Mouse (Mus musculus) intestine, postnatal 0 days (tissue): ENCODE data around the gene Rab3a. TPM values are rescaled to one million over a fixed set of nuclear protein-coding genes. Genes with fewer than 3 reads are reported as not detected.

Source experiments
- ATAC-seq: fragments of 200-750 bp; cut with Nextera tagmentation; 2 replicates; pipeline ENCODE4 v1.8.0; 2017; ENCODE audit warnings: mild to moderate bottlenecking, moderate TSS enrichment, moderate library complexity
- H3K27ac ChIP-seq: fragments of 300-500 bp; sonication (generic); 2 replicates; pipeline ENCODE4 v1.5.1; 2014; ENCODE audit warnings: mild to moderate bottlenecking, low read depth, low read length, moderate library complexity
- H3K27me3 ChIP-seq: fragments of 300-500 bp; sonication (generic); replicated peaks from 2 replicates; pipeline ENCODE4 v1.6.1; 2014; ENCODE audit warnings: low read length, mixed read lengths; ENCODE audit not compliant: control insufficient read depth, insufficient read depth
- H3K36me3 ChIP-seq: fragments of 300-500 bp; sonication (generic); 2 replicates; pipeline ENCODE4 v1.6.1; 2014; ENCODE audit warnings: mild to moderate bottlenecking, moderate library complexity; ENCODE audit not compliant: control insufficient read depth, insufficient read depth
- H3K4me1 ChIP-seq: fragments of 300-500 bp; sonication (generic); replicated peaks from 2 replicates; pipeline ENCODE4 v1.6.1; 2014; ENCODE audit warnings: antibody characterized with exemption, low read length, mixed read lengths; ENCODE audit not compliant: control insufficient read depth, insufficient read depth
- H3K4me2 ChIP-seq: fragments of 300-500 bp; sonication (generic); replicated peaks from 2 replicates; pipeline ENCODE4 v1.6.1; 2014; ENCODE audit warnings: low read depth, mild to moderate bottlenecking, moderate library complexity
- H3K4me3 ChIP-seq: fragments of 300-500 bp; sonication (generic); 2 replicates; pipeline ENCODE4 v1.5.1; 2014; ENCODE audit warnings: low read depth, low read length
- H3K9ac ChIP-seq: fragments of 300-500 bp; sonication (generic); 2 replicates; pipeline ENCODE4 v1.6.1; 2014; ENCODE audit warnings: mild to moderate bottlenecking, low read depth, low read length
- H3K9me3 ChIP-seq: fragments of 300-500 bp; sonication (generic); 2 replicates; pipeline ENCODE4 v1.6.1; 2016; ENCODE audit warnings: mixed run types; ENCODE audit not compliant: control insufficient read depth
- CTCF ChIP-seq: sonication (generic); IDR thresholded peaks from 2 replicates; pipeline ENCODE4 v1.5.1; 2016; ENCODE audit warnings: low read depth, mild to moderate bottlenecking, control low read depth, antibody characterized with exemption, moderate library complexity
- WGBS: fragments of 180-500 bp; shearing (Covaris S2); extraction: QIAGEN DNeasy Blood & Tissue Kit; methylation state at CpG from one replicate; pipeline ENCODE4 v1.1.7; 2014; 5-methylcytosine and 5-hydroxymethylcytosine counted together
- polyA plus RNA-seq: library from polyadenylated mRNA; unstranded; fragments of >200 nt; fragmentation: Nextera tagmentation; extraction: Ambion mirVana; gene quantifications from 2 replicates; pipeline ENCODE4 v1.2.1, GENCODE M21; 2015

The Rab3a gene
- polyA plus RNA-seq, 1 experiment from 2014 or later, result 18.8 TPM

DNA sequence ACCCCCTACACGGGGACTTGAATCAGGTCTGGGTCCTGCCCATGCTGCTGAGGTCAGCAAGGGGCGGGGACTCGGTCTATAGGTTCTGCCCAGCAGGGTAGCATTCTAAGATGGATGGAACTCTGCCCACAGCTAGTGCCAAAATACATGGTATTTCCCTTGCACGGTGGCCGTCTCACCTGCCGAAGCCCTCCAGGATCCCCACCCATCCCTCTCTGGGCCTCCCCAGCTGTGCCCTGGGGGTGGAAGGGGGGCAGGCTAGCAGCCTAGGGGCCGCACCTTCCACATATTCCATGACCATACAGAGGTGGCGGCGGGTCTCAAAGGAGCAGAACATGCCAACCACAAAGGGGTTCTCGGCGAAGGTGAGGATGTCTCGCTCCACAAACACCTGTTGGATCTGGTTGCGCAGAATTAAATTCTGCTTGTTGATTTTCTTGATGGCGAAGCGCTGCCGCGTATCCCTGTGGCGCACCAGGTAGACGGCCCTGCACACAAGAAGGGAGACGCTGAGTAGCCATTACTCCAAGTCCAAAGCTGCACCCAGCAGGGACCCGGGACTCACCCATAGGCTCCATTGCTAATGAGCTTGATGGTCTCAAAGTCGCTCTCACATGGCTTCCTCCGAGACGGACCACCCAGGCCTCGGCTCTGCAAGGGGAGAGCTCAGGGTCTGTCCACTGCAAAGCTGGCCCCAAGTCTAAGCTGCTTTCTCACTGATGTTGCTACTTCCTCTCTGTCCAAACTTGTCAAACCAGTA lies 32.0 kb downstream of the Rab3a start:
- no peak for TF ChIP-seq CTCF
- Histone ChIP-seq H3K36me3 (peaks cover 67% of the 10 kb centered on the region), H3K4me2 (no peak overlapping the region), H3K4me1 (peaks cover 5% of the 10 kb centered on the region; the same call in 1 of the 2 replicates), H3K4me3 (no peak overlapping the region), H3K9me3 (no peaks in the 10 kb centered on the region), H3K9ac (no peak overlapping the region), H3K27ac (no peak overlapping the region), H3K27me3 (no peaks in the 10 kb centered on the region)
- WGBS, result 91% methylated on average over 25 of the region's 25 CpGs
- ATAC-seq, result no peak

DNA sequence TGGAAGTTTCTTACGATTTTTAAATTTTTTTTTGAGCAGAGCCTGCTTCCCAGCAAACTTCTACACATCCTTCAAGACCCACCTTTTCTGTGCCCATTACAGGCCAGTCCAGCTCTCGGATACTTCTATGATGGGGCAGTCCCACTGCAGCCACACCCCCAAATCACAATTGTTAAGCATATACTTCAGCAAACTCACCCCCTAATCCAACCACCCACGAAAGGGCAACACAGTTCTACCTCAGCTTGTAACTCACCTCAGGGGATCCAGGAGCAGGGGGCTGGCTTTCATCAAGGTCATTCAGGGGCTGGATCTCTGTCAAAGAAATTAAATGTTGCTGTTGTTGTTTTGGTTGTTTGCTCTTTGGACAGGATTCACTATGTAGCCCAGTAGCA lies 32.6 kb downstream of the Rab3a start:
- Histone ChIP-seq H3K36me3 (peaks cover 61% of the 10 kb centered on the region), H3K27me3 (no peaks in the 10 kb centered on the region), H3K9ac (no peak overlapping the region), H3K27ac (no peak overlapping the region), H3K9me3 (no peaks in the 10 kb centered on the region), H3K4me3 (no peak overlapping the region), H3K4me1 (peaks cover 10% of the 10 kb centered on the region; the same call in 1 of the 2 replicates), H3K4me2 (no peak overlapping the region)
- 83% methylated on average over 3 of the region's 3 CpGs for WGBS
- TF ChIP-seq CTCF, result no peak
- ATAC-seq, result no peak

DNA sequence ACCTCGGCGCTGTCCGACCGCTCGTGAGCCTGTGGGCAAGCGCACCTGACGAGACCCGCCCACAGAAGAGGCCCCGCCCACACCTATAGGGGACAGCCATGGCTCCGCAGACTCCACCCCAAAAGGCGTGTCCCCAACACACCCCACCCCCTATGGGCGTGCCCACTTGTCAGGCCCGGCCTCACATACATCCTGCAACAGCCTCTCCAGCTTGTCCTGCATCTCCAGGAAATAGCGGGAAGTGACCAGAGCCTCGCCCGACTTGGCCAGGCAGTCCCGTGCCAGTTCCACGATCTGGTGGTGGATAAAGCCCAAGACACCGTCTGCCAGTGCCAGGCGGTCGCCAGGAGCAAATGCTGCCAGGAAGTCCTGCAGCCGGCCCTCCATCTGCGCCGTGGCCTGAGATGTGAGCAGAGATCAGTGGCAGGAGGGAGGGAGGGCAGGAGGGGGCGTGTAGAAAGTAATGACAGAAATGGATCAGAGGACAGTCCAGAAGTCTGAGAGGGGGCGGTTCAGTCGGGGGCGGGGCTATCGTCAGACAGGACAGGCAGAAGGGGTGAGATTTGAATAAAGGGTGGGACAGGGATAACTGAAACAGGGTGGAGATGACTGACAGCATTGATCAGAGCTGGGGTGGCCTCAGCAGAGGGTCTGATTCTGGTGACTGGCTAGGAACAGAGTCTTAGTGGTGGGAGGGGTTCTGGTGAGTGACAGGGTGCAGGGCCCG lies 33.6 kb downstream of the Rab3a start:
- Histone ChIP-seq H3K9ac (no peak overlapping the region), H3K36me3 (peaks cover 57% of the 10 kb centered on the region)
- 32% methylated on average over 30 of the region's 30 CpGs for WGBS

DNA sequence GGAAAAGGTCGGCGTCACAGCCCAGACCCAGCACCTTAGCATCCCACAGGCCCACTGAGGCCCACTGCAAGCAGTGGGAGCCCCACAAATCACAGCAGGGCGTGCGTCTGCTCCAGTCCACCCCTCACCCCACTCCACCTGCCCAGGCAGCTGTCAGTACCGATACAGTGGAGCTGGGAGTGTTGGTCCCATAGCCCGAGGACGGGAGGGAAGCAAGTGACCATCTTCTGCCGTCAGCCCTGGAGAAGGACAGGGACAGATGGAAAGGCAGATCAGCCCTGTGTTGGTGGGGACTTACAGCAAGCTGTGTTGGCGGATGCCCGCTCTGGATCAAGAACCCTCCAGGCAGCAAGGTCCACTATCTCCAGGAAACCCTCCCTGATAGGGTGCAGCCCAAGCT lies 34.6 kb downstream of the Rab3a start:
- WGBS, result 90% methylated on average over 10 of the region's 10 CpGs

More for the DNA sequence above, 33.6 kb downstream of the Rab3a start:
- TF ChIP-seq CTCF, result no peak
- Histone ChIP-seq H3K4me1 (peaks cover 10% of the 10 kb centered on the region; the same call in 1 of the 2 replicates), H3K27ac (no peak overlapping the region), H3K27me3 (no peaks in the 10 kb centered on the region), H3K4me3 (no peak overlapping the region), H3K9me3 (no peaks in the 10 kb centered on the region), H3K4me2 (peak overlapping the region; percentile 33)
- ATAC-seq, result peak; percentile 46

DNA sequence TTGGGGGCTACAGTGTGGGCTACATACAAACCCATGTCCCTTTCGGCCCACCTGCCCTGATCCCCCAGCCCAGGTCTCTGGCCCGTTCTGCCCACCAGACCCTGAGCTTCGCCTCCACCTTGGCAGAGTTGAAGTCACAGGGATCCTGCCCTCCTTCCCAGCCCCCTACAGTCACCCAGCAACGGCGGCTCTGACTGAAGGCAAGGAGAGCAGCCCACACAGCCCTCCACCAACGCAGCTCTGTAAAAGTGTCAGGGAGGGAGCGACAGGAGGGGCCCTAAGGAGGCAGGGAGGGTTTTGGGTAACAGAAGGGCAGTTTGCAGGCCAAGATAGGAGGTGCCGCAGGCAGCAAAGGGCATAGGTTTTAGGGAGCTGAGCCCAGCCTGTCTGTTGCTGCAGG lies 36.4 kb downstream of the Rab3a start:
- TF ChIP-seq CTCF, result no peak
- 46% methylated on average over 8 of the region's 8 CpGs for WGBS
- ATAC-seq, result no peak
- Histone ChIP-seq H3K27me3 (no peaks in the 10 kb centered on the region), H3K36me3 (peaks cover 31% of the 10 kb centered on the region), H3K4me2 (peak overlapping the region; percentile 67), H3K4me1 (peaks cover 10% of the 10 kb centered on the region; the same call in 1 of the 2 replicates), H3K9me3 (no peaks in the 10 kb centered on the region), H3K4me3 (no peak overlapping the region; the same call in 1 of the 2 replicates), H3K27ac (no peak overlapping the region), H3K9ac (peak overlapping the region; percentile 58; the same call in 1 of the 2 replicates)

More for the DNA sequence above, 34.6 kb downstream of the Rab3a start:
- no peak for ATAC-seq
- Histone ChIP-seq H3K4me2 (no peak overlapping the region), H3K4me3 (no peak overlapping the region), H3K9ac (no peak overlapping the region), H3K27ac (no peak overlapping the region), H3K36me3 (peaks cover 48% of the 10 kb centered on the region), H3K27me3 (no peaks in the 10 kb centered on the region), H3K4me1 (peaks cover 10% of the 10 kb centered on the region; the same call in 1 of the 2 replicates), H3K9me3 (no peaks in the 10 kb centered on the region)
- no peak for TF ChIP-seq CTCF

DNA sequence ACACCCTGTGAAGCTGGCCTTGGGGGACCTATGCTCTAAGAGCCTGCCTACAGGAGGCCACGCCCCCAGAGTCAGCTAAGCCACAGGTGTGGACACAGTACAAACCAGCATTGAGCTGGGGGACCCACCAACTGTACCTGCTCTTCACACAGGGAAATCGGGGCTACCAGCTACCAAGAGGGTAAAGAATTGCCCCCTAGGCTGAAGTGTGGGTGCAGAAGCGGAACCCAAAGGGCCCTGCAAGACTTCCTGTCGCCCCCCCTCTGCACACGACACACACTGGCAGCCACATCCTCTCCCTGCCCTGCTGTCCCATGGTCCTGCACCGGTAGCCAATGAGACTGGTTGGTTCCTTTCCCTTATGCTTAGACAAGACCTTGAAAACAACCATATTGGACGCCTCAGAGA lies 36.8 kb downstream of the Rab3a start:
- peaks cover 11% of the 10 kb centered on the region for H3K4me1 ChIP-seq
- H3K4me3 ChIP-seq, result peak overlapping the region; percentile 45
- H3K9ac ChIP-seq, result peak overlapping the region; percentile 58; the same call in 1 of the 2 replicates
- TF ChIP-seq CTCF, result no peak
- no peak overlapping the region for H3K27ac ChIP-seq
- no peaks in the 10 kb centered on the region for H3K27me3 ChIP-seq
- ATAC-seq, result no peak
- H3K4me2 ChIP-seq, result peak overlapping the region; percentile 67
- 37% methylated on average over 7 of the region's 7 CpGs for WGBS
- H3K36me3 ChIP-seq, result peaks cover 26% of the 10 kb centered on the region
- no peaks in the 10 kb centered on the region for H3K9me3 ChIP-seq
